Mouse (Mus musculus): ENCODE measurements around the gene Gm6401. TPM values are rescaled to one million over a fixed set of nuclear protein-coding genes. Genes with fewer than 3 reads are reported as not detected.
"Not testable (repeated sequence)": the region's sequence is repeated elsewhere in the genome, so short reads cannot be mapped to it uniquely, and the experiment has no call there.

Gm6401 gene
- polyA plus RNA-seq (2015; fragmentation: Nextera tagmentation; extraction: Ambion mirVana), result not detected in 2 replicates

- H3K4me3 ChIP-seq (ENCODE audit: low read depth, low read length); H3K4me2 ChIP-seq (replicated peaks; ENCODE audit: low read depth); H3K27me3 ChIP-seq (replicated peaks; ENCODE audit: control insufficient read depth, insufficient read depth, low read length); H3K4me1 ChIP-seq (replicated peaks; ENCODE audit: control insufficient read depth, insufficient read depth, low read length); H3K36me3 ChIP-seq (ENCODE audit: control insufficient read depth, insufficient read depth); H3K27ac ChIP-seq (ENCODE audit: low read depth, low read length); H3K9ac ChIP-seq (ENCODE audit: low read depth, low read length); ATAC-seq; H3K9me3 ChIP-seq (ENCODE audit: control insufficient read depth): not testable (repeated sequence)
- WGBS, result 80% methylated on average over 1 of the region's 1 CpGs
These were observed at the start of gene Gm6401 for GRCm38 (mm10) chr14:41967827-41968226. Gm6401 (minus strand) TSS chr14:41967927.

- H3K27me3 ChIP-seq (replicated peaks; ENCODE audit: control insufficient read depth, insufficient read depth, low read length); ATAC-seq; H3K9me3 ChIP-seq (ENCODE audit: control insufficient read depth); H3K4me2 ChIP-seq (replicated peaks; ENCODE audit: low read depth); H3K9ac ChIP-seq (ENCODE audit: low read depth, low read length); H3K27ac ChIP-seq (ENCODE audit: low read depth, low read length); H3K36me3 ChIP-seq (ENCODE audit: control insufficient read depth, insufficient read depth); H3K4me3 ChIP-seq (ENCODE audit: low read depth, low read length); H3K4me1 ChIP-seq (replicated peaks; ENCODE audit: control insufficient read depth, insufficient read depth, low read length): not testable (repeated sequence)
- no CpG with 5 or more reads among the region's 1 CpGs for WGBS
These were observed 15.5 kb upstream of the Gm6401 start, which contains the start of gene Gm3543 for GRCm38 (mm10) chr14:41983225-41983624. Gm3543 (minus strand) TSS chr14:41983325.

GRCm38 (mm10) chr14:41968596-41968995, 869 bp upstream of the Gm6401 start:
- 55% methylated on average over 3 of the region's 3 CpGs for whole genome bisulfite sequencing
- not testable (repeated sequence) for H3K27me3 ChIP-seq (replicated peaks; ENCODE audit: control insufficient read depth, insufficient read depth, low read length); H3K36me3 ChIP-seq (ENCODE audit: control insufficient read depth, insufficient read depth); H3K9ac ChIP-seq (ENCODE audit: low read depth, low read length); H3K4me2 ChIP-seq (replicated peaks; ENCODE audit: low read depth); H3K4me3 ChIP-seq (ENCODE audit: low read depth, low read length); H3K9me3 ChIP-seq (ENCODE audit: control insufficient read depth); H3K27ac ChIP-seq (ENCODE audit: low read depth, low read length); H3K4me1 ChIP-seq (replicated peaks; ENCODE audit: control insufficient read depth, insufficient read depth, low read length); ATAC-seq

GRCm38 (mm10) chr14:41964095-41964494, 3.6 kb downstream of the Gm6401 start:
- H3K27ac ChIP-seq (ENCODE audit: low read depth, low read length); H3K4me3 ChIP-seq (ENCODE audit: low read depth, low read length); H3K4me1 ChIP-seq (replicated peaks; ENCODE audit: control insufficient read depth, insufficient read depth, low read length); H3K27me3 ChIP-seq (replicated peaks; ENCODE audit: control insufficient read depth, insufficient read depth, low read length); H3K4me2 ChIP-seq (replicated peaks; ENCODE audit: low read depth); H3K9ac ChIP-seq (ENCODE audit: low read depth, low read length); ATAC-seq; H3K9me3 ChIP-seq (ENCODE audit: control insufficient read depth); H3K36me3 ChIP-seq (ENCODE audit: control insufficient read depth, insufficient read depth): not testable (repeated sequence)
- 60% methylated on average over 4 of the region's 4 CpGs for WGBS

GRCm38 (mm10) chr14:41943695-41944094, 24.0 kb downstream of the Gm6401 start, which contains the start of gene 1700024B05Rik:
1700024B05Rik (plus strand) TSS chr14:41943995.
- H3K27ac ChIP-seq (ENCODE audit: low read depth, low read length); H3K9ac ChIP-seq (ENCODE audit: low read depth, low read length); ATAC-seq; H3K9me3 ChIP-seq (ENCODE audit: control insufficient read depth); H3K4me3 ChIP-seq (ENCODE audit: low read depth, low read length); H3K36me3 ChIP-seq (ENCODE audit: control insufficient read depth, insufficient read depth); H3K27me3 ChIP-seq (replicated peaks; ENCODE audit: control insufficient read depth, insufficient read depth, low read length); H3K4me2 ChIP-seq (replicated peaks; ENCODE audit: low read depth); H3K4me1 ChIP-seq (replicated peaks; ENCODE audit: control insufficient read depth, insufficient read depth, low read length): not testable (repeated sequence)
- WGBS, result 84% methylated on average over 1 of the region's 2 CpGs

- not testable (repeated sequence) for H3K27ac ChIP-seq (ENCODE audit: low read depth, low read length); H3K27me3 ChIP-seq (replicated peaks; ENCODE audit: control insufficient read depth, insufficient read depth, low read length); H3K36me3 ChIP-seq (ENCODE audit: control insufficient read depth, insufficient read depth); H3K4me3 ChIP-seq (ENCODE audit: low read depth, low read length); H3K9ac ChIP-seq (ENCODE audit: low read depth, low read length); H3K4me2 ChIP-seq (replicated peaks; ENCODE audit: low read depth); H3K4me1 ChIP-seq (replicated peaks; ENCODE audit: control insufficient read depth, insufficient read depth, low read length); ATAC-seq; H3K9me3 ChIP-seq (ENCODE audit: control insufficient read depth)
- WGBS, result no CpG with 5 or more reads among the region's 1 CpGs
These were observed 43.1 kb downstream of the Gm6401 start, which contains the start of gene 1700049E17Rik1 for GRCm38 (mm10) chr14:41924649-41925048. 1700049E17Rik1 (plus strand) TSS chr14:41924949.

Other genes starting within 250 kb of the Gm6401 start
- not detected in 2 replicates for gene Gm7929, start 217.3 kb downstream of the Gm6401 start, polyA plus RNA-seq (2015; fragmentation: Nextera tagmentation; extraction: Ambion mirVana)
- gene Gm47189, start 195.5 kb downstream of the Gm6401 start, polyA plus RNA-seq (2015; fragmentation: Nextera tagmentation; extraction: Ambion mirVana), result not detected in 2 replicates
- gene Gm7980, start 60.6 kb downstream of the Gm6401 start, polyA plus RNA-seq (2015; fragmentation: Nextera tagmentation; extraction: Ambion mirVana), result not detected in 2 replicates
- gene 1700049E17Rik1, start 43.0 kb downstream of the Gm6401 start, polyA plus RNA-seq (2015; fragmentation: Nextera tagmentation; extraction: Ambion mirVana), result not detected in 2 replicates
- gene 1700024B05Rik, start 23.9 kb downstream of the Gm6401 start, polyA plus RNA-seq (2015; fragmentation: Nextera tagmentation; extraction: Ambion mirVana), result not detected in 2 replicates
- not detected in 2 replicates for gene Gm3543, start 15.4 kb upstream of the Gm6401 start, polyA plus RNA-seq (2015; fragmentation: Nextera tagmentation; extraction: Ambion mirVana)
- gene Gm7951, start 149.4 kb upstream of the Gm6401 start, polyA plus RNA-seq (2015; fragmentation: Nextera tagmentation; extraction: Ambion mirVana), result not detected in 2 replicates
- gene Gm17027, start 194.7 kb upstream of the Gm6401 start, polyA plus RNA-seq (2015; fragmentation: Nextera tagmentation; extraction: Ambion mirVana), result not detected in 2 replicates
- not detected in 2 replicates for gene Gm3573, start 222.9 kb upstream of the Gm6401 start, polyA plus RNA-seq (2015; fragmentation: Nextera tagmentation; extraction: Ambion mirVana)